Mouse (Mus musculus) limb, embryonic 14.5 days (tissue): ENCODE results near the gene Ifna2. TPM values are rescaled to one million over a fixed set of nuclear protein-coding genes. Genes with fewer than 3 reads are reported as not detected.

Experiments used
- ATAC-seq: fragments of 200-750 bp; cut with Nextera tagmentation; 2 replicates; pipeline ENCODE4 v1.8.0; 2017; ENCODE audit warnings: low read depth, moderate number of reproducible peaks, moderate TSS enrichment; ENCODE audit not compliant: low FRiP score
- DNase-seq: peaks from one replicate; pipeline ENCODE4 v3.0.0-alpha.2; 2015; ENCODE audit warnings: low spot score
- H3K27ac ChIP-seq: fragments of 300-500 bp; sonication (generic); replicated peaks from 2 replicates; pipeline ENCODE4 v1.5.1; 2014; ENCODE audit warnings: low read depth, mild to moderate bottlenecking, low read length, moderate library complexity, mixed read lengths
- H3K27me3 ChIP-seq: fragments of 300-500 bp; sonication (generic); 2 replicates; pipeline ENCODE4 v1.6.1; 2014; ENCODE audit warnings: low read length, mixed read lengths; ENCODE audit not compliant: control insufficient read depth, insufficient read depth
- H3K36me3 ChIP-seq: fragments of 300-500 bp; sonication (generic); 2 replicates; pipeline ENCODE4 v1.6.1; 2014; ENCODE audit warnings: mild to moderate bottlenecking, low read length, moderate library complexity, mixed read lengths; ENCODE audit not compliant: control insufficient read depth, insufficient read depth
- H3K4me1 ChIP-seq: fragments of 300-500 bp; sonication (generic); 2 replicates; pipeline ENCODE4 v1.6.1; 2014; ENCODE audit warnings: antibody characterized with exemption, low read length, mixed read lengths; ENCODE audit not compliant: control insufficient read depth, insufficient read depth
- H3K4me2 ChIP-seq: fragments of 300-500 bp; sonication (generic); replicated peaks from 2 replicates; pipeline ENCODE4 v1.6.1; 2014; ENCODE audit warnings: low read depth, mild to moderate bottlenecking, low read length, moderate library complexity; ENCODE audit not compliant: severe bottlenecking
- H3K4me3 ChIP-seq: fragments of 300-500 bp; sonication (generic); replicated peaks from 2 replicates; pipeline ENCODE4 v1.5.1; 2014; ENCODE audit warnings: low read length
- H3K9ac ChIP-seq: fragments of 300-500 bp; sonication (generic); 2 replicates; pipeline ENCODE4 v1.6.1; 2014; ENCODE audit warnings: mild to moderate bottlenecking, low read depth, low read length, moderate library complexity; ENCODE audit not compliant: severe bottlenecking
- H3K9me3 ChIP-seq: fragments of 300-500 bp; sonication (generic); 2 replicates; pipeline ENCODE4 v1.6.1; 2016; ENCODE audit warnings: low read length; ENCODE audit not compliant: control insufficient read depth
- POLR2A ChIP-seq: fragments of 200-500 bp; IDR thresholded peaks from 2 replicates; pipeline ENCODE4 v1.8.0; 2012; ENCODE audit warnings: inconsistent platforms, mild to moderate bottlenecking, moderate library complexity, borderline replicate concordance; ENCODE audit not compliant: insufficient read depth, insufficient read length; ENCODE audit errors: extremely low read depth
- WGBS: fragments of 180-500 bp; shearing (Covaris S2); extraction: QIAGEN DNeasy Blood & Tissue Kit; methylation state at CpG from one replicate; pipeline ENCODE4 v1.1.7; 2014; 5-methylcytosine and 5-hydroxymethylcytosine counted together
- polyA plus RNA-seq, 2 experiments: library from polyadenylated mRNA; depleted of rRNA in 1 of 2; stranded (reverse) in 1 of 2; unstranded in 1 of 2; fragments of >200 nt; fragmentation: Nextera tagmentation in 1 of 2; extraction: Ambion mirVana in 1 of 2; gene quantifications; 2 replicates each; pipeline versions ENCODE4 v1.2.1 to v1.2.3; 2012 to 2014

Gene Ifna2
- polyA plus RNA-seq, 2 experiments: not detected

DNA sequence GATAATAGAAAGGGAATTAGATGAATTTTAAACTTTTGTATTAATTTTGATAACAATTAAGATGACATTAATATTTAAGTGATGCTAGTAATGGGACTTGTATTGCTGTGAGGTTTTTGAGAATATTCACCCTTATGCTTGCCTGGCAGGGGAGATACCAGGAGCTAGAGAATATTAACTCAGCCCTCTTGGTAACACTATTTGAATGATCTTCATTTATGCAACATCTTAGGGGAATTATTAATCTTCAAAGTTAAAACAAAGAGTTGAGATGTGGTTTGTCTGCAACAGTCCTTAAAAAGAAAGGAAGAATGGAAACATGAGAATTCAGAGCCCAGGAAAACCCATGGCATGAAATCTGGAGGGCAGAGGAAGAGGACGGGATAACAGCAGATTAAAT lies 15.6 kb upstream of the Ifna2 start:
- no peak for TF ChIP-seq POLR2A
- Histone ChIP-seq H3K4me3 (no peak overlapping the region), H3K27ac (no peak overlapping the region), H3K4me2 (no peak overlapping the region), H3K9ac (no peak overlapping the region), H3K27me3 (no peaks in the 10 kb centered on the region), H3K9me3 (no peaks in the 10 kb centered on the region), H3K36me3 (no peaks in the 10 kb centered on the region), H3K4me1 (no peaks in the 10 kb centered on the region)
- ATAC-seq (no peak), DNase-seq (no peak)
- WGBS: 55% methylated on average over 1 of the region's 1 CpGs

DNA sequence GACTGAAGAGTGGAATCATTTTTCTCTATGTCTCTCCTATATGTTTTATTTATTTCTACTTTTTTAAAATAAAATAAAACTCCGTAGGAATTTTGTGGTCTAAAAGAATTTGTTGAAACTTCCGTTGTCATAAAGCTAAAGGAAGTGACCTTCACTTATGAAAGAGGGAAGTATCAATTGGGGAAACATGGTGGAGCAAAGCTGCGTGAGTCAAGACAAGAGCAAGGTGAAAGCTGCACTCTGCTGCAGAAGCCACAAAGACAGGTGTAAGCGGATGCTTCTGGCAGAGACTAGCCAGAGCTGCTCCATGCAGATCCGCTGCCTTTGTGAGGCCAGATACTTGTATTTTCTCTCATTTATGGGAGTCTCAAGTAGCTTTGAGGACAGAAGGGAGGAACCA lies 15.1 kb upstream of the Ifna2 start:
- no peak for ATAC-seq

DNA sequence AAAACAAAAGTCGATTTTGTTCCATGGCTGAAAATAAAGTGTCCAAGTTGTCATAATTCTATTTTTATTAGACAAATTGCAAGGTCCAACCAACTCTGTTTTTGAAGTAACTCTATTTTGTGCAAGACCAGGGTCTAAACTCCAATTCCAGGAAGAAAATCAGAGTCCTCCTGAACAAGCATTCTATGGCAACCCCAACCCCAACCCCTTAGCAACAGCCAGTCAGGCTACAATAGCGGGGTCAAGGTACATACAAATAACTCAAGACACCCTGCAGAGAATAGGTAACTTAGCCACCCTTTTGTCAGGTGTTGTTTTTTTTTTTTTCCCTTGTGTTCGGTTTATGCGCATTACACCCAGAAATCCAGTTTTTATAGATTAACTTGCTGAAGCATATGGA lies 14.0 kb upstream of the Ifna2 start:
- WGBS: 80% methylated on average over 4 of the region's 4 CpGs
- Histone ChIP-seq H3K4me3 (no peak overlapping the region), H3K9me3 (no peaks in the 10 kb centered on the region), H3K9ac (no peak overlapping the region), H3K27me3 (no peaks in the 10 kb centered on the region), H3K4me2 (no peak overlapping the region), H3K36me3 (no peaks in the 10 kb centered on the region), H3K27ac (no peak overlapping the region), H3K4me1 (no peaks in the 10 kb centered on the region)
- ATAC-seq (no peak), DNase-seq (no peak)
- TF ChIP-seq POLR2A: no peak

More for the DNA sequence above, 15.1 kb upstream of the Ifna2 start:
- H3K4me2 ChIP-seq: no peak overlapping the region
- no peaks in the 10 kb centered on the region for H3K9me3 ChIP-seq
- no peaks in the 10 kb centered on the region for H3K36me3 ChIP-seq
- 44% methylated on average over 5 of the region's 5 CpGs for WGBS
- DNase-seq: no peak
- H3K9ac ChIP-seq: no peak overlapping the region
- H3K27me3 ChIP-seq: no peaks in the 10 kb centered on the region
- no peaks in the 10 kb centered on the region for H3K4me1 ChIP-seq
- no peak for TF ChIP-seq POLR2A
- H3K27ac ChIP-seq: no peak overlapping the region
- no peak overlapping the region for H3K4me3 ChIP-seq

DNA sequence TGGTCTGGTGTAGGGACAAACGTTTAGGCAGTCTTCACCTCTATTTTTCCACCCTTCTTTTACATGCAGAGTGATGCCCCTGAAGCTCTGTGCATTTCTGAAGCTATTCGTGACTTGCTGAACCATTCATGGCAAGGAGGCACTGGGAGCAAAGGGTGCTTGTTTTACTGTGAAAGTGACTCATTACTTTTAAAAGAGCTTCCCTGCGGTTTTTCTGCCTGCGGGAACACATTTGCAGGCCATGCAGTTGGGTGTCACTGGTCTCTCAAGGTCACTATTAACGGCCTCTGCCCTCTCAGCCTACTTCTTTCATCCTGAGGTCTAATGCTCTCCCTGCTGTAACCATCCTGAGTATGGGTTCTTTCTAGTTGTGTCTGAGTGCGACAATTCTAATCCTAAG lies 13.4 kb upstream of the Ifna2 start:
- no peak overlapping the region for H3K4me3 ChIP-seq
- H3K27ac ChIP-seq: no peak overlapping the region
- no peaks in the 10 kb centered on the region for H3K9me3 ChIP-seq
- ATAC-seq: no peak
- H3K27me3 ChIP-seq: no peaks in the 10 kb centered on the region
- no peaks in the 10 kb centered on the region for H3K36me3 ChIP-seq
- 49% methylated on average over 6 of the region's 6 CpGs for WGBS
- H3K4me1 ChIP-seq: no peaks in the 10 kb centered on the region
- no peak for DNase-seq
- H3K4me2 ChIP-seq: no peak overlapping the region
- TF ChIP-seq POLR2A: no peak
- no peak overlapping the region for H3K9ac ChIP-seq

DNA sequence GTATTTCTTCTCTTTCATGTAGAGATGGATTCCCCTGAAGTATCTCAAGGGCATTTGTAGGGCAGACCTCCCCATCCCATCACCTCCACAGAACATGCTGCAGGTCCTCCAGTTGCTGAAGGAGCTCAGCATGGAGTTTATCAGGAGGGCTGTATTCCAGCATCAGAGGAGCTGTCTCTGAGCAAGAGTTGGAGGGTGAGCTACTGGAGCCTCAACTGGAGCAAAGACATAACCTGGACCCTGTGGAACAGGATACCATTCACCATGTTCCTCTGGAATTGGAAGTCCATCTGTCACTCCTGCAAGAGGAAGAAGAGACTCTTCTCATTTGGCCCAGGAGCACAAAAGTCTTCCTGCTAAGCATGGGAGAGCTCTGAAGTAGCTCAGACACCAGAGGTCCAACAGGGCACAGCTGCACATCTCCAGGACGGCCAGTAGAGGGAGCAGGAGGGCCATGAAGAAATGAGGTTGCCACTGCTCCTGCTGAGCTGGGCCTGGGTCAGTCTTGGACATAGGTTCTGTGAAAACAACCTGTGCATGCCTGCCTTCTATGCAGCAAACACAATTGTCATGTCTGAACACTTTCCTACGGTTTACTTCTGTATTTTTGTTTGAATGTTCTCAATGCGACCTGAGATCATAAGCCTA lies 12.6 kb upstream of the Ifna2 start:
- 29% methylated on average over 3 of the region's 3 CpGs for WGBS
- no peak overlapping the region for H3K27ac ChIP-seq
- no peak for TF ChIP-seq POLR2A
- no peaks in the 10 kb centered on the region for H3K4me1 ChIP-seq
- H3K27me3 ChIP-seq: no peaks in the 10 kb centered on the region
- no peak overlapping the region for H3K4me2 ChIP-seq
- H3K9me3 ChIP-seq: no peaks in the 10 kb centered on the region
- no peak overlapping the region for H3K9ac ChIP-seq
- H3K36me3 ChIP-seq: no peaks in the 10 kb centered on the region
- DNase-seq: peak; percentile 68
- H3K4me3 ChIP-seq: no peak overlapping the region
- ATAC-seq: no peak

DNA sequence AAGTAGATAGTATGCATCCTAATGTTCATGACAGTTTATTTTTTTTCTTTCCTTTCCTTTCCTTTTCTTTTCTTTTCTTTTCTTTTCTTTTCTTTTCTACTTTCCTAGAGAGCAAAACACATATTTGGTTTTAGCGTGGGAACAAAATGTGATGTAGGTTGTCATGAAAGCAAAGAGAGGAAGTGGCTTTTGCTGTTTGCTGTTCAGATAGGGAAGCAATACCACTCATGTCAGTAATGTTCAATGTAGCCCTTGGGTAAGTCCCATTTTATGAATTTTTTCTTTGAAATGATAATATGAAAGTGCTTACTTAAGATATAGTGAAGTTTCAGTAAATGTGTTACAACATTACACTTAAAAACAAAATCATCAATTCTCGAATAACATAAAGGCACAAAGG lies 9.7 kb upstream of the Ifna2 start:
- no peak for DNase-seq
- no peak overlapping the region for H3K27ac ChIP-seq
- H3K9me3 ChIP-seq: no peaks in the 10 kb centered on the region
- no peak overlapping the region for H3K4me2 ChIP-seq
- WGBS: 92% methylated on average over 2 of the region's 2 CpGs
- H3K4me1 ChIP-seq: no peaks in the 10 kb centered on the region
- no peak for TF ChIP-seq POLR2A
- no peaks in the 10 kb centered on the region for H3K36me3 ChIP-seq
- no peak overlapping the region for H3K9ac ChIP-seq
- H3K27me3 ChIP-seq: no peaks in the 10 kb centered on the region
- no peak for ATAC-seq
- H3K4me3 ChIP-seq: no peak overlapping the region
